Mouse (Mus musculus): ENCODE data around the gene Zfp771.

DNA sequence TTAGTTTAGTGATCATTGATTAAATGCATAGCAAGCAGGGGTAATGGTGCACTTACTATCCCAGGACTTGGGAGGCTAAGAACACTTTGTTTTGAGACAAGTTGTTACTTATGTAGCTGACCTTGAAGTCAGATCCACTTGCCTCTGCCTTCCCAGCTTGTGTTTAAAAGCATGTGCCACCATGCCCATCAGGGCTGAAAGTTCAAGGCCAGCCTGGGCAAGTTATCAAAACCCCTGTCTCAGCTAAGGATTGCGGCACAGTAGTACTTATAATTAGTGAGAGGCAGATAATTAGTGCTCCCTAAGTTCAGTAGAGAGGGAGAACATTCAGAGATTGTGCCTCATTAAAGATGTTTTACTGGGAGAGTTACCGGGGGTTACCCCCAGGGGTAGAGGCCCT is 9.3 kb upstream of the Zfp771 start:
- TF ChIP-seq CTCF (IDR thresholded peaks at IDR 0.05; ENCODE audit: low read depth) (no peak), EP300 (optimal IDR thresholded peaks at IDR 0.05) (no peak)

All from stomach, postnatal 0 days (tissue).